Mouse (Mus musculus) intestine, embryonic 16.5 days (tissue): Measurements from ENCODE around the gene Amer3. TPM values are rescaled to one million over a fixed set of nuclear protein-coding genes. Genes with fewer than 3 reads are reported as not detected.
A peak's percentile ranks its signal among the peaks of the same experiment; 100 is the strongest.

Experiments used
- ATAC-seq: fragments of 200-750 bp; cut with Nextera tagmentation; 2 replicates; pipeline ENCODE4 v1.8.0; 2017; ENCODE audit warnings: moderate TSS enrichment, moderate library complexity
- H3K27ac ChIP-seq: fragments of 300-500 bp; sonication (generic); 2 replicates; pipeline ENCODE4 v1.5.1; 2014; ENCODE audit warnings: mild to moderate bottlenecking, low read length
- H3K27me3 ChIP-seq: fragments of 300-500 bp; sonication (generic); replicated peaks from 2 replicates; pipeline ENCODE4 v1.6.1; 2014; ENCODE audit warnings: low read length, control low read depth, mixed read lengths; ENCODE audit not compliant: control insufficient read depth, insufficient read depth
- H3K36me3 ChIP-seq: fragments of 300-500 bp; sonication (generic); 2 replicates; pipeline ENCODE4 v1.6.1; 2014; ENCODE audit warnings: low read length, control low read depth; ENCODE audit not compliant: control insufficient read depth, insufficient read depth
- H3K4me1 ChIP-seq: fragments of 300-500 bp; sonication (generic); 2 replicates; pipeline ENCODE4 v1.6.1; 2014; ENCODE audit warnings: low read length, control low read depth, mixed read lengths; ENCODE audit not compliant: control insufficient read depth, insufficient read depth
- H3K4me2 ChIP-seq: fragments of 300-500 bp; sonication (generic); 2 replicates; pipeline ENCODE4 v1.6.1; 2014; ENCODE audit warnings: low read depth, low read length, control low read depth
- H3K4me3 ChIP-seq: fragments of 300-500 bp; sonication (generic); 2 replicates; pipeline ENCODE4 v1.5.1; 2014; ENCODE audit warnings: mild to moderate bottlenecking, low read length
- H3K9ac ChIP-seq: fragments of 300-500 bp; sonication (generic); 2 replicates; pipeline ENCODE4 v1.6.1; 2014; ENCODE audit warnings: low read depth, low read length
- H3K9me3 ChIP-seq: fragments of 300-500 bp; sonication (generic); 2 replicates; pipeline ENCODE4 v1.6.1; 2016; ENCODE audit warnings: low read length, control low read depth; ENCODE audit not compliant: control insufficient read depth
- WGBS: fragments of 180-500 bp; shearing (Covaris S2); extraction: QIAGEN DNeasy Blood & Tissue Kit; methylation state at CpG from one replicate; pipeline ENCODE4 v1.1.7; 2014; 5-methylcytosine and 5-hydroxymethylcytosine counted together
- polyA plus RNA-seq: library from polyadenylated mRNA; unstranded; fragments of >200 nt; fragmentation: Nextera tagmentation; extraction: Ambion mirVana; gene quantifications from 2 replicates; pipeline ENCODE4 v1.2.1, GENCODE M21; 2015

Gene Amer3
- polyA plus RNA-seq, 1 experiment from 2014 or later: 0.64 TPM

- no peak overlapping the region for H3K4me2 ChIP-seq
- no peaks in the 10 kb centered on the region for H3K9me3 ChIP-seq
- no peaks in the 10 kb centered on the region for H3K4me1 ChIP-seq
- no peaks in the 10 kb centered on the region for H3K27me3 ChIP-seq
- H3K36me3 ChIP-seq: no peaks in the 10 kb centered on the region
- 84% methylated on average over 8 of the region's 8 CpGs for WGBS
- no peak for ATAC-seq
- H3K27ac ChIP-seq: no peak overlapping the region
- H3K4me3 ChIP-seq: no peak overlapping the region
- H3K9ac ChIP-seq: no peak overlapping the region
Observed at GRCm38 (mm10) chr1:34564383-34565045, 14.9 kb upstream of the Amer3 start.

- no peak for ATAC-seq
- Histone ChIP-seq H3K36me3 (no peaks in the 10 kb centered on the region), H3K27me3 (no peaks in the 10 kb centered on the region), H3K9ac (no peak overlapping the region), H3K4me3 (no peak overlapping the region), H3K4me1 (no peaks in the 10 kb centered on the region), H3K4me2 (no peak overlapping the region), H3K9me3 (no peaks in the 10 kb centered on the region), H3K27ac (no peak overlapping the region)
- WGBS: 98% methylated on average over 2 of the region's 2 CpGs
Observed at GRCm38 (mm10) chr1:34568120-34568519, 11.3 kb upstream of the Amer3 start.

- 88% methylated on average over 2 of the region's 2 CpGs for WGBS
- Histone ChIP-seq H3K9me3 (no peaks in the 10 kb centered on the region), H3K4me2 (no peak overlapping the region), H3K4me3 (no peak overlapping the region), H3K36me3 (no peaks in the 10 kb centered on the region), H3K4me1 (no peaks in the 10 kb centered on the region), H3K27ac (no peak overlapping the region), H3K27me3 (no peaks in the 10 kb centered on the region), H3K9ac (no peak overlapping the region)
- ATAC-seq: no peak
Observed at GRCm38 (mm10) chr1:34569876-34570275, 9.6 kb upstream of the Amer3 start.

GRCm38 (mm10) chr1:34571431-34571830, 8.0 kb upstream of the Amer3 start:
- WGBS: 80% methylated on average over 6 of the region's 6 CpGs
- Histone ChIP-seq H3K9ac (no peak overlapping the region), H3K4me3 (no peak overlapping the region), H3K27me3 (no peaks in the 10 kb centered on the region), H3K36me3 (no peaks in the 10 kb centered on the region), H3K4me2 (no peak overlapping the region), H3K4me1 (no peaks in the 10 kb centered on the region), H3K9me3 (no peaks in the 10 kb centered on the region), H3K27ac (no peak overlapping the region)
- no peak for ATAC-seq

- Histone ChIP-seq H3K27me3 (peaks cover 3% of the 10 kb centered on the region; the same call in 1 of the 2 replicates), H3K36me3 (no peaks in the 10 kb centered on the region), H3K4me3 (no peak overlapping the region), H3K27ac (no peak overlapping the region), H3K4me1 (no peaks in the 10 kb centered on the region), H3K9me3 (no peaks in the 10 kb centered on the region), H3K4me2 (no peak overlapping the region), H3K9ac (no peak overlapping the region)
- 81% methylated on average over 6 of the region's 6 CpGs for WGBS
- ATAC-seq: no peak
Observed at GRCm38 (mm10) chr1:34573221-34573620, 6.2 kb upstream of the Amer3 start.

GRCm38 (mm10) chr1:34579782-34580356, 412 bp downstream of the Amer3 start:
- H3K4me3 ChIP-seq: peak overlapping the region; percentile 42
- H3K27me3 ChIP-seq: peaks cover 15% of the 10 kb centered on the region
- no peaks in the 10 kb centered on the region for H3K36me3 ChIP-seq
- peaks cover 7% of the 10 kb centered on the region for H3K4me1 ChIP-seq
- 1% methylated on average over 18 of the region's 18 CpGs for WGBS
- H3K27ac ChIP-seq: no peak overlapping the region
- no peaks in the 10 kb centered on the region for H3K9me3 ChIP-seq
- H3K4me2 ChIP-seq: peak overlapping the region; percentile 67
- ATAC-seq: no peak; the same call in 1 of the 2 replicates
- no peak overlapping the region for H3K9ac ChIP-seq

GRCm38 (mm10) chr1:34582218-34582617, 2.8 kb downstream of the Amer3 start:
- Histone ChIP-seq H3K4me3 (no peak overlapping the region), H3K9me3 (no peaks in the 10 kb centered on the region), H3K27me3 (peaks cover 13% of the 10 kb centered on the region), H3K4me2 (no peak overlapping the region), H3K27ac (no peak overlapping the region), H3K9ac (no peak overlapping the region), H3K4me1 (peaks cover 7% of the 10 kb centered on the region), H3K36me3 (no peaks in the 10 kb centered on the region)
- WGBS: 69% methylated on average over 6 of the region's 6 CpGs
- no peak for ATAC-seq

GRCm38 (mm10) chr1:34583821-34584263, 4.4 kb downstream of the Amer3 start:
- Histone ChIP-seq H3K4me2 (no peak overlapping the region), H3K27ac (no peak overlapping the region), H3K27me3 (peaks cover 8% of the 10 kb centered on the region), H3K4me3 (no peak overlapping the region), H3K9ac (no peak overlapping the region), H3K36me3 (no peaks in the 10 kb centered on the region), H3K4me1 (peaks cover 7% of the 10 kb centered on the region), H3K9me3 (no peaks in the 10 kb centered on the region)
- 26% methylated on average over 4 of the region's 4 CpGs for WGBS
- ATAC-seq: no peak

- Histone ChIP-seq H3K4me2 (no peak overlapping the region), H3K36me3 (no peaks in the 10 kb centered on the region), H3K4me3 (no peak overlapping the region), H3K27ac (no peak overlapping the region), H3K4me1 (peaks cover 1% of the 10 kb centered on the region; the same call in 1 of the 2 replicates), H3K9me3 (no peaks in the 10 kb centered on the region), H3K27me3 (peaks cover 2% of the 10 kb centered on the region; the same call in 1 of the 2 replicates), H3K9ac (no peak overlapping the region)
- WGBS: 80% methylated on average over 4 of the region's 4 CpGs
- ATAC-seq: no peak
Observed at GRCm38 (mm10) chr1:34584736-34585135, 5.3 kb downstream of the Amer3 start.
